Mouse (Mus musculus) embryo, embryonic 9.5 days (tissue): Measurements from ENCODE around the gene Rrnad1.

ENCODE experiments used
- DNase-seq: peaks from one replicate; pipeline ENCODE4 v3.0.0-alpha.2; 2017; ENCODE audit errors: extremely low spot score

Rrnad1 gene

GRCm38 (mm10) chr3:87930078-87930795, at the start of gene Rrnad1, which contains the start of gene Isg20l2:
Gene Rrnad1, minus strand, starts transcription at chr3:87930717.
Gene Isg20l2, plus strand, starts transcription at chr3:87930314.
- peak; percentile 97 for DNase-seq

GRCm38 (mm10) chr3:87980085-87980484, 49.6 kb upstream of the Rrnad1 start:
- DNase-seq = no peak

GRCm38 (mm10) chr3:87979493-87979892, 49.0 kb upstream of the Rrnad1 start:
- DNase-seq = no peak

GRCm38 (mm10) chr3:87974381-87974987, 44.0 kb upstream of the Rrnad1 start:
- DNase-seq = peak; percentile 82

GRCm38 (mm10) chr3:87973593-87974380, 43.3 kb upstream of the Rrnad1 start:
- no peak for DNase-seq

GRCm38 (mm10) chr3:87972776-87973175, 42.3 kb upstream of the Rrnad1 start:
- no peak for DNase-seq

- DNase-seq = peak; percentile 56
Observed at GRCm38 (mm10) chr3:87972203-87972664, 41.7 kb upstream of the Rrnad1 start.

GRCm38 (mm10) chr3:87971489-87972202, 41.1 kb upstream of the Rrnad1 start:
- DNase-seq = no peak

- peak; percentile 91 for DNase-seq
Observed at GRCm38 (mm10) chr3:87970939-87971488, 40.5 kb upstream of the Rrnad1 start, which contains the start of gene Nes. Gene Nes, plus strand, starts transcription at chr3:87971078.

GRCm38 (mm10) chr3:87970184-87970938, 39.8 kb upstream of the Rrnad1 start:
- DNase-seq = peak; percentile 81

GRCm38 (mm10) chr3:87960586-87961191, 30.2 kb upstream of the Rrnad1 start:
- DNase-seq = peak; percentile 95

GRCm38 (mm10) chr3:87960191-87960585, 29.7 kb upstream of the Rrnad1 start:
- no peak for DNase-seq

- no peak for DNase-seq
Observed at GRCm38 (mm10) chr3:87959371-87959770, 28.9 kb upstream of the Rrnad1 start.

GRCm38 (mm10) chr3:87958967-87959366, 28.4 kb upstream of the Rrnad1 start:
- DNase-seq = peak; percentile 67

GRCm38 (mm10) chr3:87958476-87958875, 28.0 kb upstream of the Rrnad1 start:
- peak; percentile 38 for DNase-seq

GRCm38 (mm10) chr3:87958056-87958455, 27.5 kb upstream of the Rrnad1 start:
- DNase-seq = peak; percentile 76

GRCm38 (mm10) chr3:87952440-87952839, 21.9 kb upstream of the Rrnad1 start:
- DNase-seq = peak; percentile 59

GRCm38 (mm10) chr3:87951946-87952345, 21.4 kb upstream of the Rrnad1 start:
- DNase-seq = no peak

- DNase-seq = peak; percentile 65
Observed at GRCm38 (mm10) chr3:87949955-87950515, 19.5 kb upstream of the Rrnad1 start.
